Mouse (Mus musculus) limb, embryonic 15.5 days (tissue): ENCODE data around the gene Shisa7. TPM values are rescaled to one million over a fixed set of nuclear protein-coding genes. Genes with fewer than 3 reads are reported as not detected.
A peak's percentile ranks its signal among the peaks of the same experiment; 100 is the strongest.
"Not testable (repeated sequence)": the region's sequence is repeated elsewhere in the genome, so short reads cannot be mapped to it uniquely, and the experiment has no call there.

Experiments used
- ATAC-seq: fragments of 200-750 bp; cut with Nextera tagmentation; 2 replicates; pipeline ENCODE4 v1.8.0; 2017; ENCODE audit warnings: low read depth, moderate TSS enrichment; ENCODE audit not compliant: insufficient number of reproducible peaks, low FRiP score, low TSS enrichment
- H3K27ac ChIP-seq: fragments of 300-500 bp; sonication (generic); 2 replicates; pipeline ENCODE4 v1.5.1; 2015; ENCODE audit warnings: moderate library complexity, mild to moderate bottlenecking, inconsistent platforms
- H3K27me3 ChIP-seq: fragments of 300-500 bp; sonication (generic); 2 replicates; pipeline ENCODE4 v1.6.1; 2015; ENCODE audit warnings: inconsistent platforms
- H3K36me3 ChIP-seq: fragments of 300-500 bp; sonication (generic); 2 replicates; pipeline ENCODE4 v1.6.1; 2015; ENCODE audit warnings: inconsistent platforms
- H3K4me1 ChIP-seq: fragments of 300-500 bp; sonication (generic); 2 replicates; pipeline ENCODE4 v1.6.1; 2015; ENCODE audit warnings: inconsistent platforms
- H3K4me2 ChIP-seq: fragments of 300-500 bp; sonication (generic); 2 replicates; pipeline ENCODE4 v1.6.1; 2015; ENCODE audit warnings: mild to moderate bottlenecking, inconsistent platforms
- H3K4me3 ChIP-seq: fragments of 300-500 bp; sonication (generic); 2 replicates; pipeline ENCODE4 v1.5.1; 2015; ENCODE audit warnings: mild to moderate bottlenecking, inconsistent platforms
- H3K9ac ChIP-seq: fragments of 300-500 bp; sonication (generic); 2 replicates; pipeline ENCODE4 v1.6.1; 2015; ENCODE audit warnings: inconsistent platforms
- H3K9me3 ChIP-seq: fragments of 300-500 bp; sonication (generic); 2 replicates; pipeline ENCODE4 v1.6.1; 2016; ENCODE audit warnings: inconsistent platforms
- WGBS: fragments of 180-500 bp; shearing (Covaris S2); methylation state at CpG from one replicate; pipeline ENCODE4 v1.1.7; 2015; 5-methylcytosine and 5-hydroxymethylcytosine counted together
- polyA plus RNA-seq: library from polyadenylated mRNA; unstranded; fragments of >200 nt; fragmentation: Nextera tagmentation; extraction: Ambion mirVana; gene quantifications from 2 replicates; pipeline ENCODE4 v1.2.1, GENCODE M21; 2015

Shisa7 gene
- polyA plus RNA-seq, 1 experiment from 2014 or later, result 0.32 TPM

- H3K36me3 ChIP-seq, result peaks cover 19% of the 10 kb centered on the region
- H3K4me2 ChIP-seq, result peak overlapping the region; percentile 65
- H3K4me3 ChIP-seq, result peak overlapping the region; percentile 98
- H3K9ac ChIP-seq, result 0 out of 2 replicates have a peak overlapping the region, but pooled peaks have one; percentile 29
- peaks cover 25% of the 10 kb centered on the region for H3K4me1 ChIP-seq
- H3K27me3 ChIP-seq, result no peaks in the 10 kb centered on the region
- 28% methylated on average over 8 of the region's 8 CpGs for WGBS
- no peaks in the 10 kb centered on the region for H3K9me3 ChIP-seq
- ATAC-seq, result no peak
- H3K27ac ChIP-seq, result peak overlapping the region; percentile 99
Measured at GRCm38 (mm10) chr7:4813105-4813791, 31.2 kb downstream of the Shisa7 start.

GRCm38 (mm10) chr7:4812303-4813104 is 32.0 kb downstream of the Shisa7 start, which contains the start of gene Ube2s:
Gene Ube2s (minus strand): TSS chr7:4812590.
- peak; percentile 99 for ATAC-seq
- Histone ChIP-seq H3K4me2 (peak within 1 kb of the TSS; percentile 65), H3K9me3 (no peaks in the 10 kb centered on the region), H3K27ac (peak within 1 kb of the TSS; percentile 99), H3K36me3 (peaks cover 22% of the 10 kb centered on the region), H3K9ac (peak within 1 kb of the TSS; percentile 97), H3K27me3 (no peaks in the 10 kb centered on the region), H3K4me1 (peaks cover 25% of the 10 kb centered on the region), H3K4me3 (peak within 1 kb of the TSS; percentile 98)
- under 1% methylated on average over 62 of the region's 62 CpGs for WGBS

GRCm38 (mm10) chr7:4811842-4812302 is 32.6 kb downstream of the Shisa7 start:
- H3K4me3 ChIP-seq, result peak overlapping the region; percentile 98
- no peak for ATAC-seq
- under 1% methylated on average over 35 of the region's 36 CpGs for WGBS
- peaks cover 28% of the 10 kb centered on the region for H3K36me3 ChIP-seq
- H3K27me3 ChIP-seq, result no peaks in the 10 kb centered on the region
- peak overlapping the region; percentile 99 for H3K27ac ChIP-seq
- peaks cover 25% of the 10 kb centered on the region for H3K4me1 ChIP-seq
- peak overlapping the region; percentile 97 for H3K9ac ChIP-seq
- peak overlapping the region; percentile 65 for H3K4me2 ChIP-seq
- H3K9me3 ChIP-seq, result no peaks in the 10 kb centered on the region

GRCm38 (mm10) chr7:4811131-4811530 is 33.4 kb downstream of the Shisa7 start:
- not testable (repeated sequence) for H3K27me3 ChIP-seq, H3K27ac ChIP-seq, H3K9me3 ChIP-seq, ATAC-seq
- H3K4me3 ChIP-seq, result peak overlapping the region; percentile 98
- WGBS, result 30% methylated on average over 10 of the region's 10 CpGs
- H3K4me2 ChIP-seq, result peak overlapping the region; percentile 65
- H3K4me1 ChIP-seq, result peaks cover 25% of the 10 kb centered on the region
- H3K9ac ChIP-seq, result peak overlapping the region; percentile 97
- H3K36me3 ChIP-seq, result peaks cover 36% of the 10 kb centered on the region

- no peak overlapping the region for H3K9ac ChIP-seq
- WGBS, result 84% methylated on average over 7 of the region's 7 CpGs
Measured at GRCm38 (mm10) chr7:4806716-4807115, 37.8 kb downstream of the Shisa7 start.

GRCm38 (mm10) chr7:4802247-4802646 is 42.2 kb downstream of the Shisa7 start:
- H3K9ac ChIP-seq, result no peak overlapping the region
- no peak overlapping the region for H3K27ac ChIP-seq
- no peak overlapping the region for H3K4me3 ChIP-seq
- no peak for ATAC-seq
- H3K36me3 ChIP-seq, result peaks cover 33% of the 10 kb centered on the region
- no peaks in the 10 kb centered on the region for H3K9me3 ChIP-seq
- no peak overlapping the region for H3K4me2 ChIP-seq
- no peaks in the 10 kb centered on the region for H3K27me3 ChIP-seq
- H3K4me1 ChIP-seq, result no peaks in the 10 kb centered on the region

More at GRCm38 (mm10) chr7:4806716-4807115, 37.8 kb downstream of the Shisa7 start:
- Histone ChIP-seq H3K27me3 (no peaks in the 10 kb centered on the region), H3K4me1 (peaks cover 19% of the 10 kb centered on the region), H3K4me3 (no peak overlapping the region), H3K36me3 (peaks cover 53% of the 10 kb centered on the region), H3K4me2 (no peak overlapping the region), H3K9me3 (no peaks in the 10 kb centered on the region), H3K27ac (no peak overlapping the region)
- ATAC-seq, result no peak

GRCm38 (mm10) chr7:4795767-4796433 is 48.6 kb downstream of the Shisa7 start:
- ATAC-seq, result no peak
- H3K4me1 ChIP-seq, result peaks cover 12% of the 10 kb centered on the region; the same call in 1 of the 2 replicates
- H3K27me3 ChIP-seq, result no peaks in the 10 kb centered on the region
- H3K9ac ChIP-seq, result no peak overlapping the region
- whole genome bisulfite sequencing, result 70% methylated on average over 7 of the region's 7 CpGs
- H3K4me3 ChIP-seq, result no peak overlapping the region
- H3K36me3 ChIP-seq, result peaks cover 37% of the 10 kb centered on the region
- no peak overlapping the region for H3K4me2 ChIP-seq
- H3K9me3 ChIP-seq, result no peaks in the 10 kb centered on the region
- H3K27ac ChIP-seq, result no peak overlapping the region

GRCm38 (mm10) chr7:4794631-4795168 is 49.8 kb downstream of the Shisa7 start:
- Histone ChIP-seq H3K4me3 (peak overlapping the region; percentile 76; the same call in 1 of the 2 replicates), H3K27ac (no peak overlapping the region), H3K36me3 (peaks cover 37% of the 10 kb centered on the region), H3K27me3 (no peaks in the 10 kb centered on the region), H3K4me2 (peak overlapping the region; percentile 60), H3K9ac (no peak overlapping the region), H3K4me1 (peaks cover 14% of the 10 kb centered on the region), H3K9me3 (no peaks in the 10 kb centered on the region)
- ATAC-seq, result no peak
- WGBS, result 92% methylated on average over 3 of the region's 3 CpGs

- no peaks in the 10 kb centered on the region for H3K27me3 ChIP-seq
- H3K4me2 ChIP-seq, result peak overlapping the region; percentile 60
- H3K9me3 ChIP-seq, result no peaks in the 10 kb centered on the region
- 37% methylated on average over 4 of the region's 4 CpGs for WGBS
- peak overlapping the region; percentile 98; the same call in 1 of the 2 replicates for H3K27ac ChIP-seq
- H3K4me3 ChIP-seq, result peak overlapping the region; percentile 76
- H3K4me1 ChIP-seq, result peaks cover 23% of the 10 kb centered on the region
- ATAC-seq, result no peak
- peak overlapping the region; percentile 81 for H3K9ac ChIP-seq
- peaks cover 37% of the 10 kb centered on the region for H3K36me3 ChIP-seq
Measured at GRCm38 (mm10) chr7:4793674-4794073, 50.8 kb downstream of the Shisa7 start.

- Histone ChIP-seq H3K4me2 (peak overlapping the region; percentile 60), H3K36me3 (peaks cover 37% of the 10 kb centered on the region), H3K27ac (peak overlapping the region; percentile 98), H3K4me1 (peaks cover 27% of the 10 kb centered on the region), H3K4me3 (peak overlapping the region; percentile 76), H3K9ac (peak overlapping the region; percentile 81)
- ATAC-seq, H3K27me3 ChIP-seq, H3K9me3 ChIP-seq: not testable (repeated sequence)
- WGBS, result under 1% methylated on average over 31 of the region's 31 CpGs
Measured at GRCm38 (mm10) chr7:4793248-4793647, 51.2 kb downstream of the Shisa7 start.
